Mouse (Mus musculus): ENCODE results near the gene Aqp9. TPM values are rescaled to one million over a fixed set of nuclear protein-coding genes. Genes with fewer than 3 reads are reported as not detected.

The Aqp9 gene
- polyA plus RNA-seq, 1 experiment from 2014 or later: 0.38 TPM

DNA sequence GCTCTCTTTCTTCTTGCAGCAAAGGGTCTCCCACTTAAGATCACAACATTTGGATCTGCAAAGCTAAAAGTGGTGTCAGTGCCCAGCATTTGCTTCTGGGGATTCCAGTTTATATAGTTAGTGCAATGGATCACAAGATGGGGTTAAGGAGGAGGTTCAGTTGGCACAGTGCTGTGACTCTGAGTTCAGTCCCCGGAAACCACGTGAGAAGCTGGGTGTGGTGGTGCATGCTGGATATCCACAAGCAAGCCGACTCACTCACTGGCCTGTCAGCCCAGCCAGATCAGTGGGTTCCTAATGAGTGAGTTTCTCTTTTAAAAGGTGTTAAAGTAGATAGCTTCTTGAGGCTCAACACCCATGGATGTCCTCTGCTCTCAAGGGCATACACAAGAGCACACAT lies 40.8 kb upstream of the Aqp9 start:
- H3K27me3 ChIP-seq (replicated peaks; ENCODE audit: control insufficient read depth, insufficient read depth, low read length): peaks cover 19% of the 10 kb centered on the region; the same call in 1 of the 2 replicates
- no peaks in the 10 kb centered on the region for H3K36me3 ChIP-seq (ENCODE audit: control insufficient read depth, insufficient read depth, low read length)
- no peak overlapping the region for H3K4me2 ChIP-seq (ENCODE audit: low read length)
- DNase-seq (ENCODE audit: low spot score) (no peak), ATAC-seq (replicated peaks; ENCODE audit: low FRiP score, low TSS enrichment, low read depth) (no peak)
- no peak overlapping the region for H3K4me3 ChIP-seq (ENCODE audit: low read depth, low read length)
- no peaks in the 10 kb centered on the region for H3K4me1 ChIP-seq (replicated peaks; ENCODE audit: control insufficient read depth, insufficient read depth, low read length)
- H3K9me3 ChIP-seq (ENCODE audit: control insufficient read depth, low read length): no peaks in the 10 kb centered on the region
- H3K27ac ChIP-seq (ENCODE audit: low read depth): no peak overlapping the region
- WGBS: 58% methylated on average over 3 of the region's 3 CpGs
- no peak overlapping the region for H3K9ac ChIP-seq (ENCODE audit: low read length)

DNA sequence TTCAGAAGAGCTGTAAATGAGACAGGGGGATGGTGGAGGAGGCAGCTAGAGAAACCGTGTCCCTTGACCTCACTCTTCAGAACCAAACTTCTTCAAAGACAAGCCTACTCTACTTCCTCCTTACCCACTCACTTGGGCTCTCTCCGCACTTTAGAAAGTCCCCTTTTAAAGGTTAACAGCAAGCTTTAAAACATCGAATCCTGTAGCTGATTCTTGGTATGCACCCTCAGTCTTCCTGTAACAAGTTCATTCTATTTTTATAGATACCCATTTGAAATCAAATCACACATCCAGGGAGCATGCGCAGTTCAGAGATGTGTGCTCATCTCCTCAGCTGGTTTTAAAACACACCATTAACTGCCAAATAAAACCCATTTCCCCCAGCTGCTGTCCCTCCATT lies 33.8 kb upstream of the Aqp9 start:
- no peak for ATAC-seq (replicated peaks; ENCODE audit: low FRiP score, low TSS enrichment, low read depth)

DNA sequence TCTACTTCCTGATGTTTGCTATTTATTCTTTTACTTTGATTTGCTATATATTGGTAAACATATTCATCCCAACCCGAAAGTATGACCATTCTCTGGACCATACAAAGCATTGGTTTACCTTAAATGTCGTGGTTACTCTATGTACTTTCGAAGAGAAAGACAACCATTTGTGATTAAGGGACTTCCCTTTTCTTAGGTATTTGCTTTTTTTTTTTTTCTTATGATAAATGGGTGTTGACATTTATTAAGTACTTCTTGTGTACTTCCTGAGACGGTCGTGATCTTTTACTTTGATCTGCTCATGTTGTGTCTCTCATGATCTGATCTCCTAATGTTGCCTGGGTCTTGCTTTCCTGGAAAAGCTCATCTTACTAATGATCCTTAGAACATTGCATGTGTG lies 30.3 kb upstream of the Aqp9 start:
- whole genome bisulfite sequencing: 75% methylated on average over 5 of the region's 5 CpGs
- no peak overlapping the region for H3K9ac ChIP-seq (ENCODE audit: low read length)
- no peaks in the 10 kb centered on the region for H3K36me3 ChIP-seq (ENCODE audit: control insufficient read depth, insufficient read depth, low read length)
- H3K4me2 ChIP-seq (ENCODE audit: low read length): no peak overlapping the region
- no peak overlapping the region for H3K27ac ChIP-seq (ENCODE audit: low read depth)
- H3K27me3 ChIP-seq (replicated peaks; ENCODE audit: control insufficient read depth, insufficient read depth, low read length): no peaks in the 10 kb centered on the region
- H3K9me3 ChIP-seq (ENCODE audit: control insufficient read depth, low read length): no peaks in the 10 kb centered on the region
- no peak overlapping the region for H3K4me3 ChIP-seq (ENCODE audit: low read depth, low read length)
- no peak for ATAC-seq (replicated peaks; ENCODE audit: low FRiP score, low TSS enrichment, low read depth)
- H3K4me1 ChIP-seq (replicated peaks; ENCODE audit: control insufficient read depth, insufficient read depth, low read length): no peaks in the 10 kb centered on the region
- DNase-seq (ENCODE audit: low spot score): no peak

More for the DNA sequence above, 33.8 kb upstream of the Aqp9 start:
- H3K27me3 ChIP-seq (replicated peaks; ENCODE audit: control insufficient read depth, insufficient read depth, low read length): no peaks in the 10 kb centered on the region
- DNase-seq (ENCODE audit: low spot score): no peak
- no peak overlapping the region for H3K4me2 ChIP-seq (ENCODE audit: low read length)
- H3K9ac ChIP-seq (ENCODE audit: low read length): no peak overlapping the region
- no peaks in the 10 kb centered on the region for H3K4me1 ChIP-seq (replicated peaks; ENCODE audit: control insufficient read depth, insufficient read depth, low read length)
- H3K4me3 ChIP-seq (ENCODE audit: low read depth, low read length): no peak overlapping the region
- no peaks in the 10 kb centered on the region for H3K36me3 ChIP-seq (ENCODE audit: control insufficient read depth, insufficient read depth, low read length)
- H3K27ac ChIP-seq (ENCODE audit: low read depth): no peak overlapping the region
- WGBS: 70% methylated on average over 4 of the region's 4 CpGs
- no peaks in the 10 kb centered on the region for H3K9me3 ChIP-seq (ENCODE audit: control insufficient read depth, low read length)

DNA sequence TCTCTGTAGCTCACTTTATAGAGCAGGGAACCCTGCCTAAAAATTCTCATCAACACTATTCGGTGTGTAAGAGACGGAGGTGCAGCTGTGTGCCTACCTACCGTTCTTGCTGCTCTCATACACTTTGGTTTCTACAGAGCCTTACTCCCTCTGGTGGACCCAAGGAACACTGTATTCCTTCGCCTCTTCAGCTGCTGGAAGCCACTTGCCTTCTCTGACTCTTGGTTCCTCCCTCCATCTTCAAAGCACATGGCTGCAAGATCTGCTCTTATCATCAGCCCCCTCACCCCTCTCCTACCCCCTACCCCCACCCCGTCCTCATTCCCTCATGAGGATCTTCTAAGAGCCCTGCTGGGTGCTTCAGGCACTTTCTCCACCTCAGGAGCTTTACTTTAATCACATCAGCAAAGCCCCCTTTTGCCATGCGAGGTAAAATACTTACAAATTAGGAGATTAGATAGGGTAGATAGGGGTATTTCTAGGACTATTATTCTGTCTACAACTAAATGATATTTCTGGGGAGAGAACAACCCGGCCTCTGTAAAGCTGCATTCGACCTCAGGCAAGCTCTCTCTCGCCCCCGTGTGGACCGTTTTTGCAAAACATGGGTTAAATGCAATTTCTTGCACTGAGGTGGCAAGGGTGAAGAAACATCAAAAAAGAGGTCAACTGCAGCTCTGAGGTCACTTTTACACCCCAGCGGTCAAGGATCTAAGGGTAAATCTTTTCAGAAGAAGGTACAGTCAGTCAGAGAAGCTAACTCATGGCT lies 20.3 kb upstream of the Aqp9 start:
- peak; percentile 95 for DNase-seq (ENCODE audit: low spot score)
- Histone ChIP-seq H3K27ac (ENCODE audit: low read depth) (no peak overlapping the region), H3K36me3 (ENCODE audit: control insufficient read depth, insufficient read depth, low read length) (no peaks in the 10 kb centered on the region), H3K4me1 (replicated peaks; ENCODE audit: control insufficient read depth, insufficient read depth, low read length) (no peaks in the 10 kb centered on the region), H3K9ac (ENCODE audit: low read length) (no peak overlapping the region), H3K27me3 (replicated peaks; ENCODE audit: control insufficient read depth, insufficient read depth, low read length) (no peaks in the 10 kb centered on the region), H3K4me2 (ENCODE audit: low read length) (peak overlapping the region; percentile 28; the same call in 1 of the 2 replicates), H3K4me3 (ENCODE audit: low read depth, low read length) (no peak overlapping the region), H3K9me3 (ENCODE audit: control insufficient read depth, low read length) (no peaks in the 10 kb centered on the region)
- ATAC-seq (replicated peaks; ENCODE audit: low FRiP score, low TSS enrichment, low read depth): peak; percentile 78
- WGBS: 12% methylated on average over 12 of the region's 12 CpGs

DNA sequence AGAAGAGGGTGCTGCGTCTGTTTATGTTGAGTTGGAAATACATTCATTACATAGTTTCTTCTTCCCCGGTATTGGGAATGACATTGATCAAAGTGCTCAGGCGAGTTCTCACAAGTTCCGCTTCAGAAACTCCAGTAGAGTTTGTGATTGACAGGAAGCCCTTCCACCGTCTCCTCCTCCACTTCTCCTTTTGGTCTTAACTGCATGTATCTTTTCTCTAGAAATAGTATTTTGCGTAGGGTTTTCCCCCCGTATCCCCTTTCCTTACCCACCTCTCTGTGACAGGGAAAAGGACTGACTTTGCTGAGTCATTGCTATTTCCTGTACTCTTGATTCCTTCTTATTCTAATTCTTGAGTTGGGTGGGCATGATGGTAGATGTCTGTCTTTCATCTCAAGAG lies 18.9 kb upstream of the Aqp9 start:
- Histone ChIP-seq H3K4me1 (replicated peaks; ENCODE audit: control insufficient read depth, insufficient read depth, low read length) (no peaks in the 10 kb centered on the region), H3K4me2 (ENCODE audit: low read length) (no peak overlapping the region), H3K27ac (ENCODE audit: low read depth) (no peak overlapping the region), H3K4me3 (ENCODE audit: low read depth, low read length) (no peak overlapping the region), H3K27me3 (replicated peaks; ENCODE audit: control insufficient read depth, insufficient read depth, low read length) (no peaks in the 10 kb centered on the region), H3K36me3 (ENCODE audit: control insufficient read depth, insufficient read depth, low read length) (no peaks in the 10 kb centered on the region), H3K9me3 (ENCODE audit: control insufficient read depth, low read length) (no peaks in the 10 kb centered on the region), H3K9ac (ENCODE audit: low read length) (no peak overlapping the region)
- WGBS: 88% methylated on average over 7 of the region's 7 CpGs
- DNase-seq (ENCODE audit: low spot score) (no peak), ATAC-seq (replicated peaks; ENCODE audit: low FRiP score, low TSS enrichment, low read depth) (no peak)

DNA sequence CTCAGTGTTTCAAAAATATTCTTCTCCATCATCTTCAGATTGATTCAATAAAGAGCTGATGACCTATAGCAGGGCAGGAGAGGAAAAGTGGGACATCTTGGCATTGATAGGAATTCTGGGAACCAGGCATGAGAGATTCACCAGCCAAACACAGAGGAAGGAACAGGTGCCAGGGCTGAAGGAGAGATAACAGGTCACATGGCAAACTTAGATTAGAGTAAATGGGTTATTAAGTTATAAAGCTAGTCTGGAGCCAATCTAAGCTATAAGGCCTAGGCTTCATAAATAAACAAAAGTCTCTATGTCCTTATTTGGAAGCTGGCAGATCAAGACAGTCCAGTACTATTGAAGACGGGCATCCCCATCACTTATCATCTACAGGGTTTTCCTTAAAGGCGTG lies 17.3 kb upstream of the Aqp9 start:
- no peak overlapping the region for H3K4me2 ChIP-seq (ENCODE audit: low read length)
- no peaks in the 10 kb centered on the region for H3K9me3 ChIP-seq (ENCODE audit: control insufficient read depth, low read length)
- H3K4me1 ChIP-seq (replicated peaks; ENCODE audit: control insufficient read depth, insufficient read depth, low read length): no peaks in the 10 kb centered on the region
- H3K27me3 ChIP-seq (replicated peaks; ENCODE audit: control insufficient read depth, insufficient read depth, low read length): no peaks in the 10 kb centered on the region
- H3K36me3 ChIP-seq (ENCODE audit: control insufficient read depth, insufficient read depth, low read length): no peaks in the 10 kb centered on the region
- ATAC-seq (replicated peaks; ENCODE audit: low FRiP score, low TSS enrichment, low read depth): no peak
- H3K4me3 ChIP-seq (ENCODE audit: low read depth, low read length): no peak overlapping the region
- no peak overlapping the region for H3K9ac ChIP-seq (ENCODE audit: low read length)
- DNase-seq (ENCODE audit: low spot score): no peak
- no peak overlapping the region for H3K27ac ChIP-seq (ENCODE audit: low read depth)
- 57% methylated on average over 2 of the region's 2 CpGs for WGBS

DNA sequence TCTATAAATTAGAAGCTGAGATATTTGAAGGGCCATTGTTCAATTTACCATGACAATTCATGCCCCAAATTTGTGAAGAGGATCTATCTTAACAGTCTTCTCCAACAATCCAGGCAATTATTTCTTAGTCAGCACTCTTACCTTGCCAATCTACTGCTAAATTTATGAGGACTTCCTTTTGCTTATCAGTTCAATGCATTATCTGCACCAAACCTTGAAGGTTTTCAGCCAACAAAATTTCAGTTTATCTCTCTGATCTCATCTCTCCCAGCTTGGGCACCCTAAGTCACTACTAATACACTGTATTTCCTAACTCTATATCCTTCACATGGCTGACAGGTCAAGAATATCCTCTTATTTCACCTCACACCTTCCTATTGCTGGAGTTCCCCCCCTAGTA lies 16.8 kb upstream of the Aqp9 start:
- no peak for ATAC-seq (replicated peaks; ENCODE audit: low FRiP score, low TSS enrichment, low read depth)
- Histone ChIP-seq H3K4me1 (replicated peaks; ENCODE audit: control insufficient read depth, insufficient read depth, low read length) (no peaks in the 10 kb centered on the region), H3K36me3 (ENCODE audit: control insufficient read depth, insufficient read depth, low read length) (no peaks in the 10 kb centered on the region), H3K27ac (ENCODE audit: low read depth) (no peak overlapping the region), H3K9me3 (ENCODE audit: control insufficient read depth, low read length) (no peaks in the 10 kb centered on the region), H3K4me3 (ENCODE audit: low read depth, low read length) (no peak overlapping the region), H3K4me2 (ENCODE audit: low read length) (no peak overlapping the region), H3K9ac (ENCODE audit: low read length) (no peak overlapping the region), H3K27me3 (replicated peaks; ENCODE audit: control insufficient read depth, insufficient read depth, low read length) (no peaks in the 10 kb centered on the region)
- DNase-seq (ENCODE audit: low spot score): no peak

DNA sequence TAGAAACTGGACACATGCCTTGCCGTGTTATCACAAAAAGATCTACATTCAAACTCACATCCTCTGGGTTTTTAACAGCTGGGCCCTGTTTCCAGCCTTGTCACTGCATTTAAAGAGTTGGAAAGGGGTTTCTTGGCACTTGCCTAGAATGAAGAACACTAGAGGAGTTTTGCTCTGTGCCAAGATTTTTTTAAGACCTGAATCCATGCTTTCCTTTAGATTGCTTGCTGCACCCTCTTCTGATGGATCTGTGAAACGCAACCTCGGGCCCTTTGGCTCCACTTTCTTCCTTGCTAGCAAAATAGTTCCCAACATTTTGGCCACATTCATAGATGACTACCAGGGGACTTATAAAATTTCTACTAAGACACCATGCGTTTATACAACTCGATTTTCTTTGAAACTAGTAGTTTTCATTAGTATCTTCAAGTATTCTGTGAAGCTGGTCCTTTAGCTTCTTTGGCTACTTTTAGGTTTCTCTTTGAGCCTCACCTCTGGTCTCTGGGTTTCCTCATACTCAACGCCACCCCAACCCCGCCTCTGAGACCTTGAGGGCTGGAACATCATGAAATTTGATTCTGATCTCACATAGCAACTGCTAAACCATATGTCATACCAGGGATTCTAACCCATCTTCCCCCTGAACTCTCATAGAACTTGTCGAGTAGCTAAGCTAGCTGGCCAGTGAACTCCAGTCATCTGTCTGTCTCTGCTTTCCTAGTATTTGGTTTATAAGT lies 11.7 kb upstream of the Aqp9 start:
- H3K27ac ChIP-seq (ENCODE audit: low read depth): no peak overlapping the region
- H3K4me2 ChIP-seq (ENCODE audit: low read length): no peak overlapping the region
- H3K9me3 ChIP-seq (ENCODE audit: control insufficient read depth, low read length): no peaks in the 10 kb centered on the region
- ATAC-seq (replicated peaks; ENCODE audit: low FRiP score, low TSS enrichment, low read depth) (no peak), DNase-seq (ENCODE audit: low spot score) (no peak)
- H3K4me3 ChIP-seq (ENCODE audit: low read depth, low read length): no peak overlapping the region
- 65% methylated on average over 8 of the region's 8 CpGs for WGBS
- H3K27me3 ChIP-seq (replicated peaks; ENCODE audit: control insufficient read depth, insufficient read depth, low read length): no peaks in the 10 kb centered on the region
- H3K36me3 ChIP-seq (ENCODE audit: control insufficient read depth, insufficient read depth, low read length): no peaks in the 10 kb centered on the region
- H3K4me1 ChIP-seq (replicated peaks; ENCODE audit: control insufficient read depth, insufficient read depth, low read length): no peaks in the 10 kb centered on the region
- no peak overlapping the region for H3K9ac ChIP-seq (ENCODE audit: low read length)
